Mouse (Mus musculus) adrenal gland (tissue): ENCODE data around the gene Wdr44.
"Not testable (repeated sequence)": the region's sequence is repeated elsewhere in the genome, so short reads cannot be mapped to it uniquely, and the experiment has no call there.

Experiments
- intact Hi-C: fragments of 180-260 bp; cut with DNase I; formaldehyde crosslinking; loops from one replicate; pipeline ENCODE4 v1.15.1; 2025

The Wdr44 gene

GRCm38 (mm10) chrX:23833784-23834183 lies 140.9 kb downstream of the Wdr44 start:
- intact Hi-C loops: not testable (repeated sequence)

GRCm38 (mm10) chrX:23840921-23841320 lies 148.1 kb downstream of the Wdr44 start:
- intact Hi-C loops: no loop called here
